Mouse (Mus musculus) stomach, embryonic 15.5 days (tissue): ENCODE measurements at regions not wholly inside any gene's neighbourhood (a gene's known extent, or its start where the extent isn't known, plus 50 kb on each side); places are given as distances from the start of the nearest gene placed in this dataset.
A peak's percentile ranks its signal among the peaks of the same experiment; 100 is the strongest.

Experiments used
- ATAC-seq: fragments of 200-750 bp; cut with Nextera tagmentation; 2 replicates; pipeline ENCODE4 v1.8.0; 2017; ENCODE audit warnings: low read depth, moderate number of reproducible peaks, moderate TSS enrichment; ENCODE audit not compliant: insufficient read depth, low FRiP score
- H3K27ac ChIP-seq: fragments of 300-500 bp; sonication (generic); 2 replicates; pipeline ENCODE4 v1.5.1; 2015; ENCODE audit warnings: mild to moderate bottlenecking, inconsistent platforms
- H3K27me3 ChIP-seq: fragments of 300-500 bp; sonication (generic); replicated peaks from 2 replicates; pipeline ENCODE4 v1.6.1; 2015; ENCODE audit warnings: inconsistent platforms
- H3K36me3 ChIP-seq: fragments of 300-500 bp; sonication (generic); 2 replicates; pipeline ENCODE4 v1.6.1; 2015; ENCODE audit warnings: inconsistent platforms
- H3K4me1 ChIP-seq: fragments of 300-500 bp; sonication (generic); 2 replicates; pipeline ENCODE4 v1.6.1; 2015; ENCODE audit warnings: inconsistent platforms
- H3K4me2 ChIP-seq: fragments of 300-500 bp; sonication (generic); 2 replicates; pipeline ENCODE4 v1.6.1; 2015; ENCODE audit warnings: mild to moderate bottlenecking, inconsistent platforms
- H3K4me3 ChIP-seq: fragments of 300-500 bp; sonication (generic); replicated peaks from 2 replicates; pipeline ENCODE4 v1.5.1; 2015; ENCODE audit warnings: inconsistent platforms
- H3K9ac ChIP-seq: fragments of 300-500 bp; sonication (generic); 2 replicates; pipeline ENCODE4 v1.6.1; 2015; ENCODE audit warnings: inconsistent platforms
- H3K9me3 ChIP-seq: fragments of 300-500 bp; sonication (generic); 2 replicates; pipeline ENCODE4 v1.6.1; 2016; ENCODE audit warnings: inconsistent platforms
- WGBS: fragments of 180-500 bp; shearing (Covaris S2); methylation state at CpG from one replicate; pipeline ENCODE4 v1.1.7; 2015; 5-methylcytosine and 5-hydroxymethylcytosine counted together

DNA sequence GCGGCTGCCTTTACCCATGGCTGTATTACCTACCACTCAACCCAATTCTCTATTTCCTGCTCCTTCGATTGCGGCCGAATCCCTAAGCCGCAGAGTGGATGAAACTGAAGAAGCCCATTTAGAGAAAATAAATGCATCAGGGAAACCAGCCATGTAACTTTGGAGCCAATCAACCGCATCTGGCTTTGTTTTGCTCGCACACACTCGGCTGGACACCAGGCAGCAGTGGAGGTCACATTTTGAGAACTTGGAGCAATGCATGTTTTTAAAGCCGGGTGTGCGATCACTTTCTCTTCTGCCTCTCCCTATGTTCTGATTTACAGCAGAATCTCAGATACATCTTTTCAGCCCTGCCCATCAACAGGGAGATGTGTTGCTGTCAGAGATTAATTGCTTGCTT lies 433.7 kb upstream of the Jarid2 start:
- Histone ChIP-seq H3K9me3 (no peaks in the 10 kb centered on the region), H3K27ac (no peak overlapping the region), H3K9ac (no peak overlapping the region), H3K4me3 (no peak overlapping the region), H3K36me3 (no peaks in the 10 kb centered on the region), H3K4me1 (no peaks in the 10 kb centered on the region), H3K4me2 (no peak overlapping the region), H3K27me3 (no peaks in the 10 kb centered on the region)
- no peak for ATAC-seq
- 83% methylated on average over 10 of the region's 10 CpGs for WGBS

DNA sequence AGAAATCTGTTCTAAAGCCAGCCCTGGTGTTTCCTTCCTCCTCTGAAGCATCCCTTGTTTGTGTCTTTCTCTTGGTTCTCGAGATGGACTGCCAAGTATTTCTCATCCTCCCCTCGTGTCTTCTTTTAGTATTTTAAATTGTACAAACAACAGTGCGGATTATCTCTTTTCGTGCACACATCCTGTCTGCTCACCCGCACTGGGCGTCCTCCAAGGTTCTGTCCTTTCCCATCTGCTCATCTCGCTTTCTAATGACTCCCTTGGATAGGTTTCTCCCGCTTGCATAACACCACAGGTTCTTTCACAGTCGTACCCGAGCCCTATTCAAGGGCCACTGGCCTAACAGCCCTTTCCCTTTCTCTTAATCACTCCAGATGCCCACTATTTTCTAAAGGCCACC lies 428.7 kb upstream of the Jarid2 start:
- no peak overlapping the region for H3K9ac ChIP-seq
- no peaks in the 10 kb centered on the region for H3K9me3 ChIP-seq
- ATAC-seq, result no peak
- H3K4me3 ChIP-seq, result no peak overlapping the region
- no peaks in the 10 kb centered on the region for H3K36me3 ChIP-seq
- H3K4me2 ChIP-seq, result no peak overlapping the region
- WGBS, result 80% methylated on average over 10 of the region's 10 CpGs
- no peaks in the 10 kb centered on the region for H3K4me1 ChIP-seq
- H3K27me3 ChIP-seq, result no peaks in the 10 kb centered on the region
- no peak overlapping the region for H3K27ac ChIP-seq

DNA sequence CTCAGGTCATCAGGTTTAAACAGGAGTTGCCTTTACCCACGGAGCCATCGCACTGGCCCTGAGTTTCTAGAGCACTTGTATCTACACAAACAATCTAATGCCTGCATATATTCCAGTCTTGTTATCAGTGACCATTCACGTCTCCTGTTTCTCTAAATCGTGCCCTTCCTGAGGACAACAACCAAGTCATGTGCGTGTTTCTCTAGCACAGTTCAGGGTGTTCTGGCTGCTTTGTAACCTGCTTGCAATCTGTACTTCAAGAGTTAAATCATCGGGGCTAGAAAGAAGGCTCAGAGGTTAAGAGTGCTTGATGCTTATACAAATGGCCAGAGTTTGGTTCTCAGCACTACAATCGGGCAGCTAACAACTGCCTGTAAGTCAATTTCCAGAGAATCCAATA lies 428.1 kb upstream of the Jarid2 start:
- Histone ChIP-seq H3K9ac (no peak overlapping the region), H3K27me3 (no peaks in the 10 kb centered on the region), H3K27ac (no peak overlapping the region), H3K9me3 (no peaks in the 10 kb centered on the region), H3K36me3 (no peaks in the 10 kb centered on the region), H3K4me1 (no peaks in the 10 kb centered on the region), H3K4me3 (no peak overlapping the region), H3K4me2 (no peak overlapping the region)
- 79% methylated on average over 7 of the region's 7 CpGs for WGBS
- ATAC-seq, result no peak

DNA sequence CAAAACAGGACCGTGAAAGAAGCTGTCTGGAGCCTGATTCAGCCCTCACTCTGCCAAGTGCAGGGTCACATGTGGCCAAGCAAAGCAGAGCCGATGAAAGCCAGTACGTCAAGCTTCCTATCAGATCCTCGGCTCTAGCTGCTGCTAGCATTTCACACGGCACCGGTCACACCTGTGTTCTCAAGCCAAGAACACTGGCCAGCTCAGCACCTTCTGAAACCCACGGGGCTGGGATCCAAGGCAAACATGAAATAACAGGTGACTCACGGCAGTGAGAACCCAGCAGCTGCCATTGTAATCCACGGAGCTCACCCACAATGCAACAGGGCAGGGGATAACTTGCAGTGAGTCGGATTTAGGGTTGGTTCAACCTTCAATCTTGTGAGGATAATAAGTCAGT lies 427.3 kb upstream of the Jarid2 start:
- no peaks in the 10 kb centered on the region for H3K27me3 ChIP-seq
- H3K27ac ChIP-seq, result no peak overlapping the region
- H3K36me3 ChIP-seq, result no peaks in the 10 kb centered on the region
- WGBS, result 51% methylated on average over 10 of the region's 10 CpGs
- no peaks in the 10 kb centered on the region for H3K9me3 ChIP-seq
- H3K4me3 ChIP-seq, result no peak overlapping the region
- no peaks in the 10 kb centered on the region for H3K4me1 ChIP-seq
- peak; percentile 83 for ATAC-seq
- no peak overlapping the region for H3K9ac ChIP-seq
- no peak overlapping the region for H3K4me2 ChIP-seq

DNA sequence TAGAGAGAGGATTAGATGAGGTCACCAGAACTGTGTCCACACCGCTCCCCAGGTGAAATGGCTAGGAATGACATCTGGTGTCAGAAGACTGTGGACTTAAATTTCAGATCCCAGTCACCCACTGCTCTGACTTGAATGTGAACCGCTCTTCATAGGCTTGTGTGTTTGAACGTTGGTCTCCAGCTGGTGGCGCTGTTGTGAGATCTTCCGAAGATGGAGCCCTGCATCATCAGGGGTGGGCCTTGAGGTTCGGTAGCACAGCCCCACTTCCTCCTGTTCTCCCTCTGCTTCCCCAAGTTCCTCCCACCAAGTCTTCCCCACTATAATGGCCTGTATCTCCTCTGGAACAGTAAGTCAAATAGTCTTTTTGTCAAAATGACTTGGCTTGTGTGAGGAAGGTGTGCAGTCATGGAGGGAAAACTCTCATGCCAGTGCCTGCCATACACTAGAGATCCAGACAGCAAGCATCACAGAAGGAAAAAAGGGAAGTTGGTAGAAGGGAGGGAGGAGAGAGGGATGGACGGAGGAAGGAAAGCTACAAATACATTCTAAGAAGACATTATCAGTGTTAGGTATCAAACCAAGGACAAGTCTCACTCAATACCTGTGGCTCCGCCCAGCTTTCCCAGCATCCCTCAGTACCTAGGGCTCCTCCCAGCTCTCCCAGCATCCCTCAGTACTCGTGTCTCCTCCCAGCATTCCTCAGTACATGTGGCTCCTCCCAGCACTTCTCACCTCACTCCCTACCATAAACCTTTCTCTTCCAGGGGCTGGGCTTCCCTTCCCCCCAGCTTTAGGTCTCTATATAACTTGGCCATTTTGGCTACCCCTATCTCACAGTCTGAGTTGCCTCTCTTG lies 423.9 kb upstream of the Jarid2 start:
- no peak overlapping the region for H3K4me3 ChIP-seq
- no peak overlapping the region for H3K27ac ChIP-seq
- no peak overlapping the region for H3K9ac ChIP-seq
- no peaks in the 10 kb centered on the region for H3K36me3 ChIP-seq
- no peaks in the 10 kb centered on the region for H3K9me3 ChIP-seq
- no peak for ATAC-seq
- 74% methylated on average over 9 of the region's 9 CpGs for WGBS
- no peaks in the 10 kb centered on the region for H3K27me3 ChIP-seq
- H3K4me1 ChIP-seq, result no peaks in the 10 kb centered on the region
- no peak overlapping the region for H3K4me2 ChIP-seq

DNA sequence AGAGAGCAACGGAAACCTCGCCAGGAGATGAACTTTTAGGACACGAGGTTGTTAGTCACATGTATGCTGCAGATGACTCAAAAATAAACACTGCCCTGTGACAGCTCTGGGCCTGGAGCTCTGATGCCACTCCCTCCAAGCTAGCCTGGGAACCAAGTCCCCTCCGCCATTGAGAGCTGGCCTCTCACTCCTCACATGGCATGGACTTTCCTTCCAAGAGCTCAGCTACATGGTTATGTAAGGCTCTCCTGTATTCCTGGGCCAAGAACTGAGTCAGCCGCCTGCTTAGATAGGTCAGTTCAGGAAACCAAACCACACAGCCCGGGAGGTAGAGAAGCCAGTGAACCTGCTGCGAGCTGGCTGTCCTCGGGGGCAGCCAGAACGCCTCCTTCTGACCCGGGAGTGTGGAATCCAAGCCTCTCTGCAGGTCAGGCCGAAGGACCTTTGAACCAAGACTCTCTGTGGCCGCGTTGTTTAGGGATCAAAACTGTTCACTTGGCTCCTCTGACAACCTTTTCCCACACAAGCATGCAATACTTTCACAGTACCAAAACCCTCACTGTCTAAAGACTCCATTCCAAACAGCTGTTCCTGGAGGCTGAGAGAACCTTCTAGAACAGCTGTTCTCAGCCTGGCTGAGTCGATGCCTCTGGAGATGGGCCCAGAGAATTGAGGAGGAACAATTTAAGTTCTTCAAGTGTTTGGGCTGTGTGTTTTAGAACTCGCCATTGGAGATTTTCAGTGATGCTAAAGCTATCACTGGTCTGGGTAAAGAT lies 422.8 kb upstream of the Jarid2 start:
- no peak for ATAC-seq
- Histone ChIP-seq H3K4me2 (no peak overlapping the region), H3K4me3 (no peak overlapping the region), H3K27ac (no peak overlapping the region), H3K9me3 (no peaks in the 10 kb centered on the region), H3K36me3 (no peaks in the 10 kb centered on the region), H3K27me3 (no peaks in the 10 kb centered on the region), H3K9ac (no peak overlapping the region), H3K4me1 (no peaks in the 10 kb centered on the region)
- WGBS, result 76% methylated on average over 15 of the region's 15 CpGs

DNA sequence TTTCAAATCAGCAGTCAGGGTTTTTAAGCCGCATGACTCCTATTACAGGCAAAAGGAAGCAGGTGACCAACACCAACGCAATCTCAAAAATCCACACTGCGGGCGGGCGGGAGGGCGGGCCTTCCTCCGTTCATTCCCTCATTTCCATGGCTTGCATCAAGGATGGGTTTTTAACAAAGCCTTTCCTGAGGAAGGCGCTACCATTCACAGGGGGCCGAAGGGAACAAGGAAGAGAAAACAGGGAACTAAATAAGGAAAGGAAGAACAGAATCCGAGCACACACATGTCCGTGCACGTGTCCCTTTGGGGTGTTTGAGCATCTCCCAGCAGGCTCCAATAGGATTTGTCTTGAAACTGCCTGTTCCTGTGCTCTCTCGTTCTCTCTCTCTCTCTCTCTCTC lies 421.0 kb upstream of the Jarid2 start:
- H3K9ac ChIP-seq, result no peak overlapping the region
- H3K4me3 ChIP-seq, result no peak overlapping the region
- no peak for ATAC-seq
- H3K27ac ChIP-seq, result no peak overlapping the region
- H3K4me1 ChIP-seq, result no peaks in the 10 kb centered on the region
- H3K9me3 ChIP-seq, result no peaks in the 10 kb centered on the region
- H3K36me3 ChIP-seq, result no peaks in the 10 kb centered on the region
- no peak overlapping the region for H3K4me2 ChIP-seq
- H3K27me3 ChIP-seq, result no peaks in the 10 kb centered on the region
- WGBS, result 70% methylated on average over 13 of the region's 13 CpGs

DNA sequence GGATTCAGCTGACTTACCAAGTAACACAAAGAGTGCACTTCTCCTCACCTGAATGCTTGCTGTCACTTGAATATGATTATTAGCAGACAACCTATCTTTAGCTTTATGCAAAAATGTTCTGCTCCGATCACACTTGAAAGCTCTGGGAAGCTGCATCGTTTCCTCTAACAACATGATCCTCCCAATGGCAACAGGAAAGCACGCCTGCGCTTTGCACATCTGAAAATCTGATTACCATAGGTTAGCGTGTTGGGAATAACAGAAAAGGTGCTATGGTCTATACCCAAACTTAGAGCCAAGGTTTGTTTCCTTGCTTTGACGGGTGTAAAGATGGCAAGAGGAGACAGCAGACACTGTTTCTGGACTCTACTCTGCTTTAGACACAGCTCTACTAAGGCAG lies 417.0 kb upstream of the Jarid2 start:
- ATAC-seq, result no peak
- Histone ChIP-seq H3K9me3 (no peaks in the 10 kb centered on the region), H3K36me3 (no peaks in the 10 kb centered on the region), H3K4me1 (no peaks in the 10 kb centered on the region), H3K4me3 (no peak overlapping the region), H3K27me3 (no peaks in the 10 kb centered on the region), H3K9ac (no peak overlapping the region), H3K4me2 (no peak overlapping the region), H3K27ac (no peak overlapping the region)
- WGBS, result 94% methylated on average over 6 of the region's 6 CpGs

DNA sequence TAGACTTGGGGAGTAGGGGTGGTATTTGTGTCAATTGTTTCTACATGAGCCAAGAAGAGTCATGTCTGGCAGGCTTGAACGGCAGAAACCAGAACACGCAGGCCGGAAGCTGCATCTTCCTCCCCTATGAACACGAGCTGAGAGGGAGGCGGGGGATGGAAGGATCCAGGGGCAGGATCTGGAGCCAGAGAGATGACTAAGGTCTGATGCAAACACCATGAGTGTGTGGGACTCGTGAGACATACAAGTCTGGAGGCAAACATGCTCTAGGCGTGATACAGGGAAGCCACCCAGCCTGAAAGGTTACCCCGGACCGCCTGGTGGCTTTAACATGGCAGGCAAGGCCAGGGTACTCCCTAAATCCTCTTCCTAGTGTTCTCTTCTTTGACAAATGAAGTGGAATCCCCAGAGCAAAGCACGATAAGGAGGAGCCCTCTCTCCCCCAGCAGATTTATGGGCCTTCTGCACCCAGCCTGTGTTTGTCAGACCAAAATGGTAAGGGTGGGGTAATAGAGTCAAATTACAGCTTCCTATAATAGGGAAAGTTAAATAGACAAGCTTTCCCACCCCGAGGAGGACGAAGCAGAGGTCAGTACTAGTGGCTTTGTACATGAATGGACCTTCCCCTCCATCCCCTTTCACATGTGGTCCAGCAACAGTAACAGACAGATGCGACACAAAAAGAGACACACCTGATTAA lies 412.4 kb upstream of the Jarid2 start:
- no peak for ATAC-seq
- no peak overlapping the region for H3K9ac ChIP-seq
- WGBS, result 66% methylated on average over 13 of the region's 13 CpGs
- H3K4me2 ChIP-seq, result no peak overlapping the region
- no peak overlapping the region for H3K27ac ChIP-seq
- H3K36me3 ChIP-seq, result no peaks in the 10 kb centered on the region
- H3K4me3 ChIP-seq, result no peak overlapping the region
- no peaks in the 10 kb centered on the region for H3K27me3 ChIP-seq
- H3K9me3 ChIP-seq, result no peaks in the 10 kb centered on the region
- no peaks in the 10 kb centered on the region for H3K4me1 ChIP-seq

DNA sequence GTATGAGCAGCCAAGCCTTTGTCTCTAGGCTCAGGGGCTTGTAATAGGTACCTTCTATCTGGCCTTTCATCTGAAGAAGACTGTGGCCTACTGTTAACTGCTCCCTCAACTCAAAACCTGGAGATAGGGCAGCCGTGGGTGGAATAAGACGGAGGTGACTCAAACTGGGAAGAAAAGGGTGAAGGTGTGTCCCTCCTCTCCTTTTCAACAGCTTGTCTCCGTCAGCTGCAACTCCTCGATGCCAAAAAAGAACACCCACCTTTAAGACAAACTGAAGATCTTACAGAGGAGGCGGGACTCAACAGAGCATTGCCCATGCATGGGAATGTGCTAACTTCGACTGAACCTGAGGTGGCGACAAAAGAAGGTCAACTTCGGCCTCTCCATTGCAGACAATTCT lies 411.7 kb upstream of the Jarid2 start:
- no peak overlapping the region for H3K4me2 ChIP-seq
- no peaks in the 10 kb centered on the region for H3K9me3 ChIP-seq
- H3K9ac ChIP-seq, result no peak overlapping the region
- H3K36me3 ChIP-seq, result no peaks in the 10 kb centered on the region
- ATAC-seq, result no peak
- WGBS, result 75% methylated on average over 8 of the region's 8 CpGs
- H3K4me1 ChIP-seq, result no peaks in the 10 kb centered on the region
- H3K27me3 ChIP-seq, result no peaks in the 10 kb centered on the region
- no peak overlapping the region for H3K27ac ChIP-seq
- no peak overlapping the region for H3K4me3 ChIP-seq

DNA sequence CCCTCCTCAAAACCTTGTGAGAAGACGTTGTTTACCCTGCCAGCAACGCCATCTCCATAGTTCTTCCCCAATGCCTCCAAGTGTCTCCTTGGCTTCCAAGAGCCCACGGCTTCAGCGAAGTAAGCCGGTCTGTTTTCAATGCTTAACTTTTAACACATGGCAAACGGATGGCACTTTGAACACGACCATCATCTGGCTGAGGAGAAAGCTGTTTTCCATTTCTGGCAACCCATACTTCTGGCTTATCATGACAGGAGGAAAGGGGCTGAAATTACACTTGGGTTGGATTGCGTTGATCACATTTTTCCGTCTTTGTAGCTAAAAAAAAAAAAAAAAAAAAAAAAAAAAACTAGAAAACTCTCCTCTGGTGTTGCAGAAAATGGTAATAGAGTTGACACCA lies 410.2 kb upstream of the Jarid2 start:
- 89% methylated on average over 9 of the region's 9 CpGs for WGBS
- no peaks in the 10 kb centered on the region for H3K4me1 ChIP-seq
- H3K9ac ChIP-seq, result no peak overlapping the region
- H3K27ac ChIP-seq, result no peak overlapping the region
- H3K9me3 ChIP-seq, result no peaks in the 10 kb centered on the region
- H3K4me2 ChIP-seq, result no peak overlapping the region
- no peak for ATAC-seq
- no peaks in the 10 kb centered on the region for H3K36me3 ChIP-seq
- H3K27me3 ChIP-seq, result no peaks in the 10 kb centered on the region
- no peak overlapping the region for H3K4me3 ChIP-seq

DNA sequence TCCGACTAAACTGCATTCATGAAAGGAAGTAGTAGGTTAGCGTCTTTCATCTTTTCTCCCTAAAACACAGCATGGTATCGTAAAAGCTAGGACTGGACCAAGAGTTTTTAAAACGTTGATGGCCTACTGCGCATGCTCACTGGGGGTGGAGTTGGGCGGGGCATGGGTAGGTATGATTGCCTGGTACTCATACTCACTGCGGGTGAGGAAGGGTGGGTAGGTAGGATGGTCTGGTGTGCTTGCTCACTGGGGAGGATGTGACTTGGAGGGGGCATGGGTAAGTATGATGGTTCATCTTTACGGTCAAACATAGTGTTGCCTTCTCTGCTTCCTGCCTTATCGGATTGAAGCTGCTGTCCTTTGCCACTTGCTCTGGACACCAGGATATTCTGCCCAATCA lies 409.8 kb upstream of the Jarid2 start:
- Histone ChIP-seq H3K27ac (no peak overlapping the region), H3K9me3 (no peaks in the 10 kb centered on the region), H3K27me3 (no peaks in the 10 kb centered on the region), H3K4me1 (no peaks in the 10 kb centered on the region), H3K36me3 (no peaks in the 10 kb centered on the region), H3K9ac (no peak overlapping the region), H3K4me2 (no peak overlapping the region), H3K4me3 (no peak overlapping the region)
- no peak for ATAC-seq
- 94% methylated on average over 9 of the region's 9 CpGs for WGBS
